Mouse (Mus musculus) lung, adult 2 months (tissue): ENCODE results near the gene Defb19. TPM values are rescaled to one million over a fixed set of nuclear protein-coding genes. Genes with fewer than 3 reads are reported as not detected.

Source experiments
- DNase-seq: peaks from one replicate; pipeline ENCODE4 v3.0.0; 2022
- H3K4me1 ChIP-seq: fragments of 200-500 bp; 2 replicates; pipeline ENCODE4 v1.6.1; 2011; ENCODE audit warnings: low read length; ENCODE audit not compliant: control insufficient read depth, insufficient read depth
- H3K4me3 ChIP-seq: fragments of 200-500 bp; replicated peaks from 2 replicates; pipeline ENCODE3; 2011; ENCODE audit warnings: low read depth, mild to moderate bottlenecking, control low read depth, low read length; ENCODE audit errors: extremely low read depth
- CTCF ChIP-seq: fragments of 200-500 bp; IDR thresholded peaks from 2 replicates; pipeline ENCODE4 v1.5.1; 2011; ENCODE audit warnings: mild to moderate bottlenecking, low read length, control low read depth; ENCODE audit not compliant: insufficient read depth
- POLR2A ChIP-seq: fragments of 200-500 bp; IDR thresholded peaks from 2 replicates; pipeline ENCODE4 v1.6.1; 2011; ENCODE audit warnings: low read depth, mild to moderate bottlenecking, control low read depth, low read length, borderline replicate concordance; ENCODE audit errors: extremely low read depth
- WGBS: fragments of 180-500 bp; shearing (Covaris S2); methylation state at CpG from one replicate; pipeline ENCODE4 v1.1.7; 2018; 5-methylcytosine and 5-hydroxymethylcytosine counted together
- polyA plus RNA-seq: library from polyadenylated mRNA; depleted of rRNA; stranded (reverse); fragments of >200 nt; gene quantifications from 2 replicates; pipeline ENCODE4 v1.2.3, GENCODE M21; 2012; rRNA removed

Defb19 gene
- polyA plus RNA-seq, 1 experiment = not detected

DNA sequence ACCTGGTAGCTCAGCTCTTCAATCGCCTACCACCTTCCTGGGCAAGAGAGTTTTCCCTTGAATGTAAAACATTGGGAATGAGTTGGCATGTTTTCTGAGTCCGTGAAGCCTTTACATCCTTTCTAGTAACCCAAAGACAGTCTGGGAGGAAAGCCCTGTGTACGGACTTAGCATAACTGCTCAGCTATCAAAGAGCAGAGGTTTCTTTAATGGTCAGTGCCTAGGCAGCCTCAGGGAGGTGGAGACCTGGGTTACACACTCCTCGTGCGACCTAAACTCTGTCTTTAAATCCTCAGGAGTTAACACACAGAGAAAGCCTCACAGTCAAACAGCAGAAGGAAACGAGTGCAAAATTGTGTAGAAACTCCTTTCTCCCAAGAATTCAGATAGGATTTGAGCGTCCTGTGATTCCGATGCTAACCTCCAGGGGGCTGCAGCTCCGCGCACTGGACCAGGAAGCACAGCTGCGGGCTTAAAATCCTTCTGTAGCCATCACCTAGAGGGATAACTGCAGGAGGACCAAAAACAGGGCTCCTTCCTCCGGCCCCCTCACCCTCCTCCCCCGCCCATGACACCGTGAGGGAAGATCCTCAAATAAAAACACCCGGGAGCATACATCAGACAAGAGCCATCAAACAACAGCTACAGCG, 26.2 kb downstream of the Defb19 start:
- peak; percentile 11 for DNase-seq
- Histone ChIP-seq H3K4me3 (no peak overlapping the region), H3K4me1 (no peaks in the 10 kb centered on the region)
- WGBS = 12% methylated on average over 16 of the region's 16 CpGs
- TF ChIP-seq CTCF (peak; percentile 72), POLR2A (no peak)

DNA sequence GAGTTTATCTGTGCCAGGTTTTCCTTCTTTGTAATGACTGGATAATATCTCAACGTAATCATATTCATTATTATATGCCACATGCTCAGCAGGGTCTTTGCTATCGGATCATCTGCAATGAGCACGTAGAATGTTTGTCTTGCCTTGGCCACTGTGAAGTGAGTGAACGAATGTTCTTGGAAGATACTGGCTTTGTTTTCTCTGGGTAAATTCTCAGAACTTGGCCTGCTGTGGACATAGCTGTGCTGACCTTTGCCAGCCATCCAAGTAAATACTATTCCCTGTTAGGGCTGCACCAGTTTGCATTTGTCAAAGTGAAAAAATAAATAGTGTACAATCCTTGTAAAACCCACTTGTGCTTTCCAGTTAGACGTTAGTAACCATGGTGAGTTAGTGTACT, 32.0 kb downstream of the Defb19 start:
- Histone ChIP-seq H3K4me3 (no peak overlapping the region), H3K4me1 (no peaks in the 10 kb centered on the region)
- no peak for DNase-seq
- 49% methylated on average over 5 of the region's 5 CpGs for WGBS
- TF ChIP-seq POLR2A (no peak), CTCF (no peak)

DNA sequence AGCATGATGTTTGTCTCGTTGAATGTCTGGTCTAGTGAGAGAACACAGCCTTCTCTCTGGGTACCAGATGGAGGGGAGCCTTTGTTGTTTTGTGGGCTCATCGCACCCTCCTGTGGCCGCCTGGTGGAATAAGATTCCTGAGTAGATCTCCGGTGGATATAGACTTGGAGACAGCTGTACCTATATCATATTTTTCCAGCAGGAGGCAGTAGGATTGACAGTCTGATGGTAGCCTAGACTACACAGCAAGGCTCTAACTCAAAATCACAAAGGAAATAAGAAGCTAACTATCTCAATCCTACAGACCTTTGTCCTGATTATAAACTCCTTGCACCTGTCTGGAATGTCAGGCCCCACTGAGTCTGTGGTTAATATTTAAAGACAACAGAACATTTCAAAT, 35.4 kb downstream of the Defb19 start:
- Histone ChIP-seq H3K4me1 (no peaks in the 10 kb centered on the region), H3K4me3 (no peak overlapping the region)
- no peak for TF ChIP-seq POLR2A
- peak; percentile 26; the same call in 1 of the 2 replicates for TF ChIP-seq CTCF
- DNase-seq = no peak
- WGBS = 11% methylated on average over 4 of the region's 4 CpGs

DNA sequence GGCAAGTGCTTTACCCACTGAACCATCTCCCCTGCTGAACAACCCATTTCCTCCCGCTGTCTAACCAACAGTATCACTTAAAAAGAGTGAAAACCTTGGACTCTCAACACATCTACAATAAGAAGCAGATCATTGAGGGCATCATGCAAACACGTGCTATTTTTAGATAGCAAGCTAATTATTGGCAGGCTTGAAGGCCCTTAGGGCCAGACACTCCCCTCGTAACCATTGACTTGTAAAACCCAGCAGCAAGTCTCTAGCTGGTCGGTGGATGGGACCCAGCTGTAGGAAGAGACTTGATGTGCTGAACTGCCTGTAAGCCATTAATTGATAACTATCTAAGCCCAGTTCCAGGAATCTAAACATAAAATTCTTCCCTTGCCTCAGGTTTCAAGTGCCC, 36.6 kb downstream of the Defb19 start:
- 62% methylated on average over 4 of the region's 4 CpGs for WGBS
- H3K4me1 ChIP-seq = no peaks in the 10 kb centered on the region
- DNase-seq = no peak
- TF ChIP-seq CTCF (no peak), POLR2A (no peak)
- no peak overlapping the region for H3K4me3 ChIP-seq

DNA sequence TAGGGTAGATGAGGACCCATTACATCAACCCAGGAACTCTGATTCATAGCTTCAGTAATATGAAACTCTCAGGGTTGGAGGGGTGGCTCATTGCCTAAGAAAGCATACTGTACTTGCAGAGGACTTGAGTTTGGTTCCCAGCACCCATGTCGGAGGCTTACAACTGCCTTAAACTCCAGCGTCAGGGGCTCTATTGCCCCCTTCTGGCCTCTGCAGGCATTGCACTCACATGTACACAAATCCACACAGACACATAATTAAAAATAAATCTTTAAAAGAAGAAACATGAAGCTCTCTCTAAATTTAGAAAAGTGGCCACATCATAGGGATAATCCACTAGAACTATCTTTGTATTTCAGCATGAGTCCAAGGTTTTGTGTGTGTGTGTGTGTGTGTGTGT, 37.2 kb downstream of the Defb19 start:
- Histone ChIP-seq H3K4me3 (no peak overlapping the region), H3K4me1 (no peaks in the 10 kb centered on the region)
- 67% methylated on average over 2 of the region's 2 CpGs for WGBS
- DNase-seq = no peak
- no peak for TF ChIP-seq POLR2A
- TF ChIP-seq CTCF = no peak

DNA sequence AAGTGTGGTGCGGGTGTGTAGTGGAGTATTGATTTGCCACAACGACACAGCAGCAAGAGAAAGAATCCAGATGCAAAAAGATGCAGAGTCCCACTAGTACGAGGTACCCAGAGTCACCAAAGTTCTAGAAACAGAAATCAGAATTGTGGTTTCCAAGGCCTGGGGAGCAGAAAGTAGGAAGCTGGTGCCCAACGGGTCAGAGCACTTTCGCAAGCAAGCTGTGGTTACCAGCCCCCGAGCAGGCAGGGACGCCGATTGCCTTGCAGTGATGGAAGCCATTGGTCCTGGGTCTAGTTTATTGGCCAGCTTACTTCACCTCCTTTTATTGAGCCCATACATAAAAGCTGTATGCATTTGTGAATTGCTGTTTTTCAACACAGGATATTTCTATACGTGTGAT, 38.1 kb downstream of the Defb19 start:
- TF ChIP-seq CTCF (no peak), POLR2A (no peak)
- Histone ChIP-seq H3K4me1 (no peaks in the 10 kb centered on the region), H3K4me3 (no peak overlapping the region)
- no peak for DNase-seq
- 69% methylated on average over 9 of the region's 9 CpGs for WGBS

DNA sequence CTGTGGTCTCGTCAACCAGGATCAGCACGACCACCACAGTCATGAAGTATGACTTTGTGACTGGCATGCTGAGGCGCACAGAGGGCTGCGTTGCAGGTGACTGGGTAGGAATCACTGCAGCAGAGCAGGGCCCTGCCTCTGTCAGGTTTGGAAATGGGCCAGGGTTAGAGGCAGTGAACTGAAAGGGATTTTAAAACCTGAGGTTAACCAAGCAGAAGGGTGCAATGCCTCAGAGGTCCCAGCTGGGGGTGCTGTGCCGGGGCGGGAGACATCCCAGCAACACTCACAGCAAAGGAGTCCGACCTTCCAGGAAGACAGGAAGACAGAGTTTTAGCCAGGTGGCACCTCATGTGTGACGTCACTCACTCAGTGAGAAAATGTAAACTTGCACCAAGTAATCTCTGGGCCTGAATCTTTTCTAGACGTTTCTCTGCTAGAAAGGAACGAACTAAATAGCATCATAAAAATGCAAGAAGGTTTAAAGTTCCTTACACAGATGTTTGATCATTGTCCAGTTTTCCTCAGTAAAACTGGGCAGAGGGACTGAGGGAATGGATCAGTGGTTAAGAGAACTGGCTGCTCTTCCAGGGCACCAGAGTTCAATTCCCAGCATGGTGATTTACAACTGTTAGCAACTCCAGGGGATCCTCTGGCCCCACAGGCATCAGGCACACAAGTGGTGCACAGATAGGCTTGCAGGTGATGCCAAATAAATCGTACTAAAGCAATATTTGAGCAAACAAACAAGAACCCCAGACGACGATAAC, 40.0 kb downstream of the Defb19 start, which contains the start of gene Defb29:
TSS of gene Defb29 (minus strand) at position 155 of the 767 bp plus-strand sequence.
- DNase-seq = no peak
- WGBS = 51% methylated on average over 13 of the region's 13 CpGs
- no peak for TF ChIP-seq POLR2A

More for the DNA sequence above, 40.0 kb downstream of the Defb19 start, which contains the start of gene Defb29:
- H3K4me1 ChIP-seq = no peaks in the 10 kb centered on the region
- H3K4me3 ChIP-seq = no peak within 1 kb of the TSS

Other genes with a start within 250 kb of the Defb19 start
- gene Rbck1, start 247.7 kb downstream of the Defb19 start, polyA plus RNA-seq = 268 and 356 TPM in 2 replicates
- gene Trib3, start 236.3 kb downstream of the Defb19 start, polyA plus RNA-seq = 6.1 and 6.9 TPM in 2 replicates
- 0.17 TPM in 1 of 2 replicates, not detected in the other for gene Nrsn2, start 203.7 kb downstream of the Defb19 start, polyA plus RNA-seq
- gene Sox12, start 182.2 kb downstream of the Defb19 start, polyA plus RNA-seq = 5.6 and 5.8 TPM in 2 replicates
- gene Zcchc3, start 165.3 kb downstream of the Defb19 start, polyA plus RNA-seq = 5.1 and 5.8 TPM in 2 replicates
- gene 6820408C15Rik, start 164.7 kb downstream of the Defb19 start, polyA plus RNA-seq = 8.1 and 8.5 TPM in 2 replicates
- gene Defb23, start 115.7 kb downstream of the Defb19 start, polyA plus RNA-seq = not detected in 2 replicates
- gene Defb20, start 103.2 kb downstream of the Defb19 start, polyA plus RNA-seq = not detected in 2 replicates
- gene Defb22, start 90.2 kb downstream of the Defb19 start, polyA plus RNA-seq = not detected in 2 replicates
- not detected in 2 replicates for gene Defb26, start 68.6 kb downstream of the Defb19 start, polyA plus RNA-seq
- gene Defb28, start 62.1 kb downstream of the Defb19 start, polyA plus RNA-seq = not detected in 2 replicates
- gene Defb29, start 40.2 kb downstream of the Defb19 start, polyA plus RNA-seq = not detected in 2 replicates
- gene Gm17416, start 11.0 kb downstream of the Defb19 start, polyA plus RNA-seq = not detected in 2 replicates
- not detected in 2 replicates for gene Defb21, start 7.6 kb downstream of the Defb19 start, polyA plus RNA-seq
- gene Defb45, start 19.1 kb upstream of the Defb19 start, polyA plus RNA-seq = not detected in 2 replicates
- gene Defb36, start 24.0 kb upstream of the Defb19 start, polyA plus RNA-seq = not detected in 2 replicates
- gene Defb25, start 42.7 kb upstream of the Defb19 start, polyA plus RNA-seq = 1.1 TPM in 1 of 2 replicates, not detected in the other
- gene Rem1, start 46.6 kb upstream of the Defb19 start, polyA plus RNA-seq = 12.4 and 16.2 TPM in 2 replicates
- gene H13, start 89.1 kb upstream of the Defb19 start, polyA plus RNA-seq = 125 and 149 TPM in 2 replicates
- 2.9 and 3.8 TPM in 2 replicates for gene Mcts2, start 106.7 kb upstream of the Defb19 start, polyA plus RNA-seq
- 323 and 438 TPM in 2 replicates for gene Id1, start 155.9 kb upstream of the Defb19 start, polyA plus RNA-seq
- gene Cox4i2, start 173.9 kb upstream of the Defb19 start, polyA plus RNA-seq = 84.7 and 90.1 TPM in 2 replicates